Mouse (Mus musculus): ENCODE results near the gene Cox10. TPM values are rescaled to one million over a fixed set of nuclear protein-coding genes. Genes with fewer than 3 reads are reported as not detected.

Gene Cox10
- polyA plus RNA-seq, 1 experiment from 2014 or later = 22.7 TPM

- peaks cover 39% of the 10 kb centered on the region for H3K4me1 ChIP-seq (replicated peaks)
- ATAC-seq (ENCODE audit: low read depth) = peak; percentile 36; the same call in 1 of the 2 replicates
- H3K36me3 ChIP-seq = 0 out of 2 replicates have a peak, but pooled peaks cover 9% of the 10 kb centered on the region
- H3K27ac ChIP-seq (replicated peaks) = peak overlapping the region; percentile 65
- peaks cover 4% of the 10 kb centered on the region; the same call in 1 of the 2 replicates for H3K27me3 ChIP-seq
- no peak overlapping the region for H3K4me3 ChIP-seq
- WGBS = 33% methylated on average over 11 of the region's 11 CpGs
- no peaks in the 10 kb centered on the region for H3K9me3 ChIP-seq
- no peak overlapping the region for H3K4me2 ChIP-seq
- no peak overlapping the region for H3K9ac ChIP-seq
These were observed 109.9 kb downstream of the Cox10 start for GRCm38 (mm10) chr11:63969205-63969910.

DNA sequence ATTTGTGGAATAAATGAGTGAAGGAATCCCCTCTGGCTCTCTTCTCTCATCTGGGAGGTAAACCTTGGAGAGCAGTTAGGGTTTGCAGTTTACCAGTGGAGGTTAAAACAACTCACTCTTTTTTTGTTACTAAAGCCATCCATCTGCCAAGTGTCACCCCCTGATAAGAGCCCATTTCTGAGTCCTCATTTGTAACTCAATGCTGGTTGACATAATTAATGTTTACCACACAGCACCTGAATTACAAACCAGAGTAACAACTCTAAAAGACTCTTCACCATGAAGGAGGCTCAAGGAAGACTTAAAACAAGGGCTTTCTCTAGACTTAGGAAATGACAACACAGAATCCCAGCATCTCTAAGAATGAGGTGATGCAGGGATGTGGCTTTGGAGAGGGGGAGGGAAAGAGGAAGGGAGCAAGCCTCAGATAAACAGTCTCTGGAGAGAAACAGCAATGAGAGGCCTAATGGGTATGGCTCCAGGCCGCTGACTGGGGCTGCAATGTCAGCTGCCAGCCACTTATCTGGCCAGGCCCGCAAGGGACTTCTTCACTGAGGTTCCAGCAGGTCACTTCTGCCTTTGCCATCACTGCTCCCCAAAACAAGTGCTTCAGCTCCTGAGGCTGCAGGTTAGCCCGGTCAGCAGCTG, 110.8 kb downstream of the Cox10 start:
- H3K27me3 ChIP-seq = peaks cover 4% of the 10 kb centered on the region; the same call in 1 of the 2 replicates
- H3K36me3 ChIP-seq = peaks cover 11% of the 10 kb centered on the region; the same call in 1 of the 2 replicates
- no peak for ATAC-seq (ENCODE audit: low read depth)
- H3K9me3 ChIP-seq = no peaks in the 10 kb centered on the region
- 35% methylated on average over 3 of the region's 3 CpGs for WGBS
- H3K4me3 ChIP-seq = no peak overlapping the region
- H3K27ac ChIP-seq (replicated peaks) = peak overlapping the region; percentile 65
- H3K9ac ChIP-seq = peak overlapping the region; percentile 26; the same call in 1 of the 2 replicates
- peaks cover 39% of the 10 kb centered on the region for H3K4me1 ChIP-seq (replicated peaks)
- no peak overlapping the region for H3K4me2 ChIP-seq

DNA sequence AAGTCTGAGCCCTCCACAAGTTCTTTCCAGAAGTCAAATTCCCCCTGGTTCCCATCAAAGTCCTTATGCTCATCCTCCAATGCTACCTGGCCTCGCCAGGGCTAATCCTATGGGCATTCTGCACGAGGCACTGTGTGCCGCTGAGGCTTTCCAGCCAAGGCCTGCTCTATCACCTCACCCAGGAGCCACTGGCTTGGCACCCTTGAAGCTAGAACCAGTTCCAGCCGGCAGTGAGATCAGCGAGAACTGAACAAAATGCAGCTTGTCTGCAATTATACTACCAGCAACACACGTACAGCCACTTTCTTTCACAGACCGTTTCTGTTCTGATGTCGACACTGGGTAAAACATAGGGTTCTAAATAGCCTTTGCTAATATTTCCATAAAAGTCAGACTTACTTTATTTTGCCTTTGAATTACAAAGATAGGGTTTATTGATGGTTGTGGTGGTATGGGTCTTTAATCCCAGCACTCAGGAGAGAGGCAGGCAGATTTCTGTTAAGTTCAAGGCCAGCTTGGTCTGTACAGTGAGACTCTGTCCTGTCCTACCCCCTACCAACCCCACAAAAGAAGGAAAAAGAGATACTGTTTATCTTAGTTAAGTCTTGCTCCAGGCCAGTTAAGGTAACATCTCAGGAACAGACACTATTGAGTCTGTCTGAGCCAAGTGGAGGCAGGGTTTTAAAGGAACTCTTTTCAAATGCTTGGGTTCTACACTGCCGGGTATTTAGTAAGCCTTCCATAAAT, 111.5 kb downstream of the Cox10 start:
- H3K27me3 ChIP-seq = peaks cover 4% of the 10 kb centered on the region; the same call in 1 of the 2 replicates
- H3K27ac ChIP-seq (replicated peaks) = peak overlapping the region; percentile 65; the same call in 1 of the 2 replicates
- no peak for ATAC-seq (ENCODE audit: low read depth)
- peaks cover 39% of the 10 kb centered on the region for H3K4me1 ChIP-seq (replicated peaks)
- H3K4me3 ChIP-seq = no peak overlapping the region
- H3K9me3 ChIP-seq = no peaks in the 10 kb centered on the region
- peaks cover 8% of the 10 kb centered on the region; the same call in 1 of the 2 replicates for H3K36me3 ChIP-seq
- H3K9ac ChIP-seq = no peak overlapping the region
- WGBS = 74% methylated on average over 9 of the region's 9 CpGs
- no peak overlapping the region for H3K4me2 ChIP-seq

DNA sequence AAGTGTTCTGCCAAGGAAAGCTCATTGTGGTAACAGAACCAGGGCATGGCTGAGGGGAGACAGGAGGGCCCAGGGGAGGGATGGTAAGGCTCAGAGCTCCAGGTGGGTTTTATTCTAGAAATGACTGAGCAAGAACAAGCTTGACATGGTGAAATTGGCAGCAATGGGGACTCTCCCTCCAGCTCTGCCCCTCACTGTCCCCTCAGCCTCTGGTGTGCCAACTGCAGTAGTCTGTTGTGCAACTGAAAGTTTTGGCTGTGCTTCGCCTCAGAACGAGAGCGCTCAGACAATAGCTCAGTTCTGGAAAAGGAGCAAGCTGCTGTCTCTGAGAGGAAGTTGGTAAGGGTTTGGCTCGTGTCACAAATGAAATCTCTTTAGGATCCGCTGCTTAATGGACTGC, 113.8 kb downstream of the Cox10 start:
- 73% methylated on average over 5 of the region's 5 CpGs for WGBS
- H3K4me3 ChIP-seq = no peak overlapping the region

GRCm38 (mm10) chr11:63957207-63957606, 122.1 kb downstream of the Cox10 start:
- Histone ChIP-seq H3K4me3 (no peak overlapping the region), H3K36me3 (no peaks in the 10 kb centered on the region), H3K4me2 (no peak overlapping the region), H3K27me3 (no peaks in the 10 kb centered on the region), H3K4me1 (replicated peaks) (peaks cover 30% of the 10 kb centered on the region), H3K27ac (replicated peaks) (no peak overlapping the region), H3K9me3 (no peaks in the 10 kb centered on the region), H3K9ac (no peak overlapping the region)
- ATAC-seq (ENCODE audit: low read depth) = no peak
- 37% methylated on average over 4 of the region's 4 CpGs for WGBS

More for the DNA sequence above, 113.8 kb downstream of the Cox10 start:
- Histone ChIP-seq H3K4me2 (no peak overlapping the region), H3K27ac (replicated peaks) (no peak overlapping the region), H3K27me3 (peaks cover 4% of the 10 kb centered on the region; the same call in 1 of the 2 replicates), H3K36me3 (peaks cover 8% of the 10 kb centered on the region; the same call in 1 of the 2 replicates), H3K9ac (no peak overlapping the region), H3K4me1 (replicated peaks) (peaks cover 39% of the 10 kb centered on the region), H3K9me3 (no peaks in the 10 kb centered on the region)
- no peak for ATAC-seq (ENCODE audit: low read depth)

DNA sequence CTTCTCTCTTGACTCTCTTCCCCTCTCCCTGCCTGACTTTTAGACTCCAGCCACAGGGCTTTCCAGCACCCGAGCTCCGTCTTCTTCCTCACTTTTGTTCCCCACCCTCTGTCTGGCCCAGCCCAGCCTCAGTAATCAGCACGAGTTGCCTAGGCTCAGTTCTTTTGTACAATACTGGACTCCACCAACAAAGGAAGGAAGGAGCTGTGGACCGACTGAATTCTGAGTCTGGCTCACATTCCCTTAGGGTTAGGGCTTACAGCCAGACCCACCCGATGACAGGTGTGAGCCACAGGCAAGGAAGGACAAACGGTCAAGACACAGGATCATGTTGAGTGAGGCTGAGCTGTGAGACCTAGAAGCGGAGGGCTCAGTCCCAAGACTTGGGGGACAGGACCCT, 122.5 kb downstream of the Cox10 start:
- no peaks in the 10 kb centered on the region for H3K9me3 ChIP-seq
- 26% methylated on average over 7 of the region's 7 CpGs for WGBS
- H3K27me3 ChIP-seq = no peaks in the 10 kb centered on the region
- H3K4me1 ChIP-seq (replicated peaks) = peaks cover 34% of the 10 kb centered on the region
- H3K9ac ChIP-seq = no peak overlapping the region
- H3K4me3 ChIP-seq = no peak overlapping the region
- H3K36me3 ChIP-seq = no peaks in the 10 kb centered on the region
- H3K4me2 ChIP-seq = no peak overlapping the region
- ATAC-seq (ENCODE audit: low read depth) = no peak
- H3K27ac ChIP-seq (replicated peaks) = no peak overlapping the region

DNA sequence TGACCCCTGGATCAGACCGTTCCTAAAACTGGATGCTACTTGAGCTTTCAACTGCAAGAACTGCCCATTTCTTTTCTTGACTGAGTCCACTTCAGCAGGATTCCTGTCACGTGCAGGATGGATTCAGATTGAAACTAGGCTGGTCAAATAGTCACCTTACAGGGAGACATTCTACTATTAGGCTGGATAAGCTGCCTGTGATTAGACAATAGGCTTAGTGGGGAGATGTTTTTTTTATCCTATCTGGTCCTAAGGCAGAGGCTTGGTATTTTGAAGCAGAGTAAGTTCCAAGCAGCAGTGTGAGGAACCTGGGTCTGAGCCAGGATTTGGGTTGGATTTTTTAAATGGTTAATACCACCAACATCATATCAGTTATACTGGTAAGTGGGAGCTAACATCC, 125.4 kb downstream of the Cox10 start:
- no peak overlapping the region for H3K9ac ChIP-seq
- no peak overlapping the region for H3K4me3 ChIP-seq
- H3K9me3 ChIP-seq = no peaks in the 10 kb centered on the region
- H3K4me1 ChIP-seq (replicated peaks) = peaks cover 38% of the 10 kb centered on the region
- ATAC-seq (ENCODE audit: low read depth) = no peak
- no peak overlapping the region for H3K27ac ChIP-seq (replicated peaks)
- H3K4me2 ChIP-seq = no peak overlapping the region
- no peaks in the 10 kb centered on the region for H3K36me3 ChIP-seq
- 0 out of 2 replicates have a peak, but pooled peaks cover 3% of the 10 kb centered on the region for H3K27me3 ChIP-seq
- 91% methylated on average over 2 of the region's 2 CpGs for WGBS

GRCm38 (mm10) chr11:63952743-63953191, 126.5 kb downstream of the Cox10 start:
- Histone ChIP-seq H3K4me3 (no peak overlapping the region), H3K36me3 (no peaks in the 10 kb centered on the region), H3K27ac (replicated peaks) (no peak overlapping the region), H3K4me2 (peak overlapping the region; percentile 51), H3K9ac (no peak overlapping the region), H3K4me1 (replicated peaks) (peaks cover 38% of the 10 kb centered on the region), H3K27me3 (0 out of 2 replicates have a peak, but pooled peaks cover 3% of the 10 kb centered on the region), H3K9me3 (no peaks in the 10 kb centered on the region)
- ATAC-seq (ENCODE audit: low read depth) = 0 out of 2 replicates have a peak, but pooled peaks have one; percentile 10
- WGBS = 16% methylated on average over 4 of the region's 4 CpGs

DNA sequence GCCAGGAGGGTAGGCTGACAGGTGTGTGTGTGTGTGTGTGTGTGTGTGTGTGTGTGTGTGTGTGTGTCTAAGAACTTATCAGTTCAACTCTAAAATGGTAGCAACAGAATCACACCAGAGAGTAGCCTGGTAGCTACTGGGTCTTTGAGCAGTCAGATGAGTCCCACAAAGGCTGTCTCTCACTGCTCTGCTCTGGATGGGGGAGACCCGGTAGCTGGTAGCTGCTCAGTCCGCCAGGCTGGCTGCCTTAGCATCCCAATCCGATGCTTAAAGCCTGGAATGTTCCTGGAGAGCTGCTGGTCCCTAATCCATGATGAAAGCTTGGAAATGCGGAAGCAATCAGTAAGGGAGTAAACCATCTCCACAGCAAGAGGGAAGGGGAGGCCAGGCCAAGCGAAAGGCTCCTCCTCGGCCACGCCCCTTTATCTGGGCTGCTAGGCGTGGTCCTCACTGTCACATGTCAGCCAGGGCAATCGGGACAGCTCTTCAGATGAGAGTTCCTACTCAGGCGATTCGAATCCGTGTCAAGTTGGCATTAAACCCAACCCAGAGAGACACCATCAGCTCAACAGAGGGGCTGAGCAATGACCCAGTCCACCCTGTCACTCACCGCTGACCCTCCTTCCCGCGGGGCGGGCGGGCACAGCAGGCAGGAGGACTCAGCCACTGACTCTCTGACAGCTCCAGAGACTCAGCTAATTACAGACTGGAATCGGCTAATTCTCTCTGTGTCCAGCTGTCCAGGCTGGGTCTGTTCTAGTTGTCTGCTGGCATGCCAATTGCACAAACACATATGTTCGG, 127.2 kb downstream of the Cox10 start:
- Histone ChIP-seq H3K4me3 (peak overlapping the region; percentile 21), H3K9me3 (no peaks in the 10 kb centered on the region), H3K4me2 (peak overlapping the region; percentile 51), H3K27me3 (0 out of 2 replicates have a peak, but pooled peaks cover 3% of the 10 kb centered on the region), H3K36me3 (no peaks in the 10 kb centered on the region), H3K9ac (peak overlapping the region; percentile 44; the same call in 1 of the 2 replicates), H3K4me1 (replicated peaks) (peaks cover 37% of the 10 kb centered on the region), H3K27ac (replicated peaks) (no peak overlapping the region)
- 5% methylated on average over 19 of the region's 19 CpGs for WGBS
- ATAC-seq (ENCODE audit: low read depth) = peak; percentile 57

- no peaks in the 10 kb centered on the region for H3K9me3 ChIP-seq
- peaks cover 3% of the 10 kb centered on the region; the same call in 1 of the 2 replicates for H3K27me3 ChIP-seq
- WGBS = 86% methylated on average over 11 of the region's 11 CpGs
- no peak overlapping the region for H3K4me3 ChIP-seq
- no peaks in the 10 kb centered on the region for H3K36me3 ChIP-seq
- ATAC-seq (ENCODE audit: low read depth) = no peak
- no peak overlapping the region for H3K4me2 ChIP-seq
- H3K27ac ChIP-seq (replicated peaks) = no peak overlapping the region
- peaks cover 20% of the 10 kb centered on the region for H3K4me1 ChIP-seq (replicated peaks)
- H3K9ac ChIP-seq = no peak overlapping the region
These were observed 130.9 kb downstream of the Cox10 start for GRCm38 (mm10) chr11:63948371-63948770.

DNA sequence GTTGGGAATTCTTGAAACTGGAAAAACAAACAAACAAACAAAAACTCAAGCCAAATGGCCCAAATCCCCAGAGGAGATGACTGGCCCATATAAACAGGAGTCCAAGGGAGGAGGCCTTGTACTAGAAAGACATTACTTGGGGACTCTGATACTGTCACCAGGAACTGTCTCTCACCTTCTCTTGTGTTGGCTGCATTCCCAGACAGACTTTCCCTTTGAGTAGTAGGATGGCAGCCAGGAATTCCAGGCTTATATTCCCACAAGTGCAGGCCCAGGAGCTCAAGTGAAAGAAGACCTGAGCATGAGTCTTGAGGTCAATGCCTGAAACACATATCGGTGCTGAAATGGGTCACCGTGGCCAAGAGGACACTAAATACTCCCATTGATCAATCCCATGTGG, 132.2 kb downstream of the Cox10 start:
- Histone ChIP-seq H3K9me3 (no peaks in the 10 kb centered on the region), H3K9ac (no peak overlapping the region), H3K27ac (replicated peaks) (no peak overlapping the region), H3K27me3 (peaks cover 3% of the 10 kb centered on the region; the same call in 1 of the 2 replicates), H3K4me3 (no peak overlapping the region), H3K36me3 (no peaks in the 10 kb centered on the region), H3K4me2 (no peak overlapping the region), H3K4me1 (replicated peaks) (peaks cover 6% of the 10 kb centered on the region)
- WGBS = 97% methylated on average over 2 of the region's 2 CpGs
- no peak for ATAC-seq (ENCODE audit: low read depth)

Data from neural tube, embryonic 13.5 days (tissue).